ENCODE assay signal across 17 mouse cellular contexts in genomic region chr2:125783868-125784267, GRCm38 (mm10). TPM values are rescaled to one million over a fixed set of nuclear protein-coding genes. Genes with fewer than 3 reads are reported as not detected.
DNase-seq lines count a peak whose midpoint lies in the region; ATAC-seq lines count a peak whose summit lies in the region.
"Had no signal": no experiment of that assay in that cellular context is flagged by ENCODE, and none has a peak within 500 bp of the region (broad histone marks: within the 10 kb centered on the region; RNA-seq: fewer than 3 reads in every experiment).

No protein-coding gene starts in this region.

- H3K4me3 ChIP-seq in hindbrain, embryonic 11.5 days (ENCODE audit: low read depth, low read length): no peak overlapping the region
- H3K4me3 ChIP-seq in hindbrain, embryonic 12.5 days: no peak overlapping the region
- H3K4me3 ChIP-seq: limb, embryonic 15.5 days; midbrain, embryonic 12.5 days had no signal

- no peak for ATAC-seq in CD4-positive, CD25-positive, alpha-beta regulatory T cell, adult 4 months
- no peak for ATAC-seq in hindbrain, embryonic 11.5 days (ENCODE audit: low FRiP score)
- ATAC-seq in hindbrain, embryonic 12.5 days (ENCODE audit: low FRiP score): no peak

- no peak overlapping the region for H3K9ac ChIP-seq in hindbrain, embryonic 11.5 days (ENCODE audit: low read depth, low read length)
- H3K9ac ChIP-seq in hindbrain, embryonic 12.5 days: no peak overlapping the region
- H3K9ac ChIP-seq: limb, embryonic 15.5 days; liver, embryonic 15.5 days had no signal

- peak; percentile 18 for DNase-seq in CD4-positive, CD25-positive, alpha-beta regulatory T cell, adult 2 months (ENCODE audit: low read depth, low spot score)
- DNase-seq in hindbrain, embryonic 11.5 days (ENCODE audit: low spot score): peak; percentile 7
- DNase-seq in left cerebral cortex, postnatal 25 days (ENCODE audit: low spot score in 2 of 2): peak; percentile 22 to 70
- no peak for DNase-seq in left cerebral cortex, postnatal 36 days (ENCODE audit: low spot score in 2 of 2)
- peak; percentile 18 for DNase-seq in thymus, postnatal 4 days
- DNase-seq in thymus, postnatal 36 days: no peak
- DNase-seq: adrenal gland, postnatal 25 days; cerebellum, adult 18-20 months; heart, postnatal 36 days; kidney, adult 18-20 months; kidney, postnatal 25 days; thymus, postnatal 25 days had no signal

- H3K27ac ChIP-seq in hindbrain, embryonic 11.5 days (ENCODE audit: low read depth, low read length): no peak overlapping the region
- no peak overlapping the region for H3K27ac ChIP-seq in hindbrain, embryonic 12.5 days
- H3K27ac ChIP-seq: limb, embryonic 15.5 days; liver, embryonic 15.5 days; midbrain, embryonic 12.5 days had no signal

- no peak overlapping the region for H3K4me2 ChIP-seq in hindbrain, embryonic 11.5 days (replicated peaks; ENCODE audit: low read depth, low read length)
- no peak overlapping the region for H3K4me2 ChIP-seq in hindbrain, embryonic 12.5 days (replicated peaks)

- WGBS in hindbrain, embryonic 11.5 days: 63% methylated on average over 4 of the region's 4 CpGs
- 63% methylated on average over 4 of the region's 4 CpGs for WGBS in hindbrain, embryonic 12.5 days

- intact Hi-C loops in left cerebral cortex, postnatal 25 days (cut with DNase I): loop anchor here (2.0 to 10.0 kb wide), 3 partner anchors 25 to 371 kb away; partner anchors contain the start of genes Dtwd1 and Fam227b
- intact Hi-C loops in left cerebral cortex, postnatal 36 days (cut with DNase I): loop anchor here (2.0 to 5.0 kb wide), 3 partner anchors 43 to 112 kb away; partner anchors contain the start of genes Cops2, Eid1 and Galk2

- no peaks in the 10 kb centered on the region for H3K4me1 ChIP-seq in hindbrain, embryonic 11.5 days (replicated peaks; ENCODE audit: control insufficient read depth, insufficient read depth, low read length)
- peaks cover 23% of the 10 kb centered on the region for H3K4me1 ChIP-seq in hindbrain, embryonic 12.5 days

- no peaks in the 10 kb centered on the region for H3K9me3 ChIP-seq in hindbrain, embryonic 11.5 days (ENCODE audit: control insufficient read depth, low read length)
- no peaks in the 10 kb centered on the region for H3K9me3 ChIP-seq in hindbrain, embryonic 12.5 days (replicated peaks)
- H3K9me3 ChIP-seq: limb, embryonic 15.5 days; liver, embryonic 15.5 days; midbrain, embryonic 12.5 days had no signal

- H3K27me3 ChIP-seq in hindbrain, embryonic 11.5 days (ENCODE audit: control insufficient read depth, insufficient read depth, low read length): no peaks in the 10 kb centered on the region
- H3K27me3 ChIP-seq in hindbrain, embryonic 12.5 days: no peaks in the 10 kb centered on the region
- H3K27me3 ChIP-seq: limb, embryonic 15.5 days had no signal

- no peaks in the 10 kb centered on the region for H3K36me3 ChIP-seq in hindbrain, embryonic 11.5 days (ENCODE audit: control insufficient read depth, insufficient read depth, low read length)
- no peaks in the 10 kb centered on the region for H3K36me3 ChIP-seq in hindbrain, embryonic 12.5 days
- H3K36me3 ChIP-seq: limb, embryonic 15.5 days; midbrain, embryonic 12.5 days had no signal

RNA-seq across cellular contexts. Expression of gene Secisbp2l, which starts 1.2 kb away (rescaled TPM):
- polyA plus RNA-seq in CD4-positive, CD25-positive, alpha-beta regulatory T cell, adult 4 months (2017; shearing (Covaris generic)): 10 to 100 TPM; 24.2 to 24.5 TPM
- 29.2 and 32.4 TPM in 2 replicates for polyA plus RNA-seq in hindbrain, embryonic 11.5 days (2014; fragmentation: Nextera tagmentation; extraction: Ambion mirVana)
- polyA plus RNA-seq in hindbrain, embryonic 12.5 days (2016; fragmentation: Nextera tagmentation; extraction: Ambion mirVana): 32.3 and 33.5 TPM in 2 replicates
- 100 to 1,000 TPM; 112 to 115 TPM for total RNA-seq in left cerebral cortex, postnatal 25 days (2021)
- total RNA-seq in left cerebral cortex, postnatal 36 days (2021): 100 to 1,000 TPM; 103 to 107 TPM

RNA-seq across cellular contexts. Expression of gene Shc4, which starts 59.9 kb away (rescaled TPM):
- not detected for polyA plus RNA-seq in CD4-positive, CD25-positive, alpha-beta regulatory T cell, adult 4 months (2017; shearing (Covaris generic))
- polyA plus RNA-seq in hindbrain, embryonic 11.5 days (2014; fragmentation: Nextera tagmentation; extraction: Ambion mirVana): 1.8 and 2.6 TPM in 2 replicates
- 3.2 and 3.3 TPM in 2 replicates for polyA plus RNA-seq in hindbrain, embryonic 12.5 days (2016; fragmentation: Nextera tagmentation; extraction: Ambion mirVana)
- 1 to 10 TPM; 5.0 TPM for total RNA-seq in left cerebral cortex, postnatal 25 days (2021)
- 1 to 10 TPM; 5.3 to 5.7 TPM for total RNA-seq in left cerebral cortex, postnatal 36 days (2021)

Comparison
In these comparisons a context has a peak if more than half of its experiments do, and no peak if none do; other contexts are left out.
1. DNase-seq: peak in CD4-positive, CD25-positive, alpha-beta regulatory T cell, adult 2 months (single experiment), hindbrain, embryonic 11.5 days (single experiment), left cerebral cortex, postnatal 25 days (2 of 2) and thymus, postnatal 4 days (single experiment); none in left cerebral cortex, postnatal 36 days (0 of 2) and thymus, postnatal 36 days (0 of 2).